Mouse (Mus musculus): ENCODE measurements around the gene Pear1. TPM values are rescaled to one million over a fixed set of nuclear protein-coding genes. Genes with fewer than 3 reads are reported as not detected.

Gene Pear1
- total RNA-seq, 2 experiments from 2014 or later, result 9.2 to 13.1 TPM

GRCm38 (mm10) chr3:87768431-87768830 is 55.7 kb downstream of the Pear1 start:
- TF ChIP-seq CTCF (conservative IDR thresholded peaks at IDR 0.05), result no peak
- H3K4me3 ChIP-seq, result peak overlapping the region; percentile 41
- peak overlapping the region; percentile 90 for H3K27ac ChIP-seq
- DNase-seq (ENCODE audit: low spot score in 2 of 2), result no peak

GRCm38 (mm10) chr3:87767764-87768163 is 56.3 kb downstream of the Pear1 start:
- H3K27ac ChIP-seq, result peak overlapping the region; percentile 90
- H3K4me3 ChIP-seq, result peak overlapping the region; percentile 41; the same call in 1 of the 2 replicates
- DNase-seq (ENCODE audit: low spot score in 2 of 2), result no peak
- TF ChIP-seq CTCF (conservative IDR thresholded peaks at IDR 0.05), result no peak

- peak overlapping the region; percentile 90 for H3K27ac ChIP-seq
- no peak for TF ChIP-seq CTCF (conservative IDR thresholded peaks at IDR 0.05)
- no peak overlapping the region for H3K4me3 ChIP-seq
- DNase-seq (ENCODE audit: low spot score in 2 of 2), result no peak
These were observed 57.8 kb downstream of the Pear1 start for GRCm38 (mm10) chr3:87766284-87766667.

- no peak overlapping the region for H3K4me3 ChIP-seq
- TF ChIP-seq CTCF (conservative IDR thresholded peaks at IDR 0.05), result no peak
- H3K27ac ChIP-seq, result peak overlapping the region; percentile 90
- DNase-seq (ENCODE audit: low spot score in 2 of 2), result no peak
These were observed 58.3 kb downstream of the Pear1 start for GRCm38 (mm10) chr3:87765631-87766283.

- no peak for TF ChIP-seq CTCF (conservative IDR thresholded peaks at IDR 0.05)
- Histone ChIP-seq H3K27ac (peak overlapping the region; percentile 90), H3K4me3 (peak overlapping the region; percentile 35; the same call in 1 of the 2 replicates)
- DNase-seq (ENCODE audit: low spot score in 2 of 2), result no peak
These were observed 59.0 kb downstream of the Pear1 start for GRCm38 (mm10) chr3:87765091-87765490.

GRCm38 (mm10) chr3:87764506-87764905 is 59.6 kb downstream of the Pear1 start:
- Histone ChIP-seq H3K4me3 (peak overlapping the region; percentile 35; the same call in 1 of the 2 replicates), H3K27ac (peak overlapping the region; percentile 90)
- no peak for DNase-seq (ENCODE audit: low spot score in 2 of 2)
- no peak for TF ChIP-seq CTCF (conservative IDR thresholded peaks at IDR 0.05)

GRCm38 (mm10) chr3:87763683-87764289 is 60.3 kb downstream of the Pear1 start:
- no peak; the same call in 1 of the 2 replicates for TF ChIP-seq CTCF (conservative IDR thresholded peaks at IDR 0.05)
- DNase-seq (ENCODE audit: low spot score in 2 of 2), result peak; percentile 82 to 87
- peak overlapping the region; percentile 90 for H3K27ac ChIP-seq
- peak overlapping the region; percentile 35 for H3K4me3 ChIP-seq

- TF ChIP-seq CTCF (conservative IDR thresholded peaks at IDR 0.05), result no peak
- Histone ChIP-seq H3K4me3 (no peak overlapping the region), H3K27ac (peak overlapping the region; percentile 90)
- DNase-seq (ENCODE audit: low spot score in 2 of 2), result no peak
These were observed 60.9 kb downstream of the Pear1 start for GRCm38 (mm10) chr3:87763202-87763601.

- no peak for TF ChIP-seq CTCF (conservative IDR thresholded peaks at IDR 0.05)
- Histone ChIP-seq H3K4me3 (no peak overlapping the region), H3K27ac (no peak overlapping the region)
- DNase-seq (ENCODE audit: low spot score in 2 of 2), result no peak
These were observed 62.4 kb downstream of the Pear1 start for GRCm38 (mm10) chr3:87761408-87762375.

GRCm38 (mm10) chr3:87758641-87759040 is 65.5 kb downstream of the Pear1 start:
- H3K27ac ChIP-seq, result no peak overlapping the region
- no peak for DNase-seq (ENCODE audit: low spot score in 2 of 2)
- no peak overlapping the region for H3K4me3 ChIP-seq
- TF ChIP-seq CTCF (conservative IDR thresholded peaks at IDR 0.05), result no peak

- DNase-seq (ENCODE audit: low spot score in 2 of 2), result no peak
- Histone ChIP-seq H3K4me3 (no peak overlapping the region), H3K27ac (no peak overlapping the region)
- TF ChIP-seq CTCF (conservative IDR thresholded peaks at IDR 0.05), result no peak
These were observed 67.6 kb downstream of the Pear1 start for GRCm38 (mm10) chr3:87756488-87756887.

- peak; percentile 98 for TF ChIP-seq CTCF (conservative IDR thresholded peaks at IDR 0.05)
- Histone ChIP-seq H3K27ac (0 out of 2 replicates have a peak overlapping the region, but pooled peaks have one; percentile 46), H3K4me3 (peak overlapping the region; percentile 41)
- DNase-seq (ENCODE audit: low spot score in 2 of 2), result peak; percentile 79 to 92
These were observed 68.1 kb downstream of the Pear1 start for GRCm38 (mm10) chr3:87755964-87756363.

- Histone ChIP-seq H3K4me3 (no peak overlapping the region), H3K27ac (no peak overlapping the region)
- no peak for DNase-seq (ENCODE audit: low spot score in 2 of 2)
- no peak for TF ChIP-seq CTCF (conservative IDR thresholded peaks at IDR 0.05)
These were observed 70.3 kb downstream of the Pear1 start for GRCm38 (mm10) chr3:87753829-87754228.
